Mouse (Mus musculus): ENCODE measurements at regions not wholly inside any gene's neighbourhood (a gene's known extent, or its start where the extent isn't known, plus 50 kb on each side); places are given as distances from the start of the nearest gene placed in this dataset.
"Not testable (repeated sequence)": the region's sequence is repeated elsewhere in the genome, so short reads cannot be mapped to it uniquely, and the experiment has no call there.

GRCm38 (mm10) chr8:34651750-34652149, 540.2 kb upstream of the Gm10131 start:
- DNase-seq (ENCODE audit: extremely low spot score): no peak

GRCm38 (mm10) chr8:34628221-34628620, 516.7 kb upstream of the Gm10131 start:
- not testable (repeated sequence) for DNase-seq (ENCODE audit: extremely low spot score)

- no peak for DNase-seq (ENCODE audit: extremely low spot score)
These were observed 514.1 kb upstream of the Gm10131 start for GRCm38 (mm10) chr8:34625670-34626069.

GRCm38 (mm10) chr8:34623783-34624182, 512.2 kb upstream of the Gm10131 start:
- DNase-seq (ENCODE audit: extremely low spot score): no peak

- no peak for DNase-seq (ENCODE audit: extremely low spot score)
These were observed 510.9 kb upstream of the Gm10131 start for GRCm38 (mm10) chr8:34622177-34623114.

- DNase-seq (ENCODE audit: extremely low spot score): peak; percentile 12
These were observed 506.5 kb upstream of the Gm10131 start for GRCm38 (mm10) chr8:34618046-34618445.

GRCm38 (mm10) chr8:34614987-34615386, 503.4 kb upstream of the Gm10131 start:
- no peak for DNase-seq (ENCODE audit: extremely low spot score)

GRCm38 (mm10) chr8:34614031-34614526, 502.5 kb upstream of the Gm10131 start:
- no peak for DNase-seq (ENCODE audit: extremely low spot score)

GRCm38 (mm10) chr8:34613138-34613537, 501.6 kb upstream of the Gm10131 start:
- no peak for DNase-seq (ENCODE audit: extremely low spot score)

- DNase-seq (ENCODE audit: extremely low spot score): no peak
These were observed 500.9 kb upstream of the Gm10131 start for GRCm38 (mm10) chr8:34612396-34612795.

- DNase-seq (ENCODE audit: extremely low spot score): no peak
These were observed 498.6 kb upstream of the Gm10131 start for GRCm38 (mm10) chr8:34610186-34610585.

- no peak for DNase-seq (ENCODE audit: extremely low spot score)
These were observed 495.9 kb upstream of the Gm10131 start for GRCm38 (mm10) chr8:34607426-34607825.

- no peak for DNase-seq (ENCODE audit: extremely low spot score)
These were observed 493.5 kb upstream of the Gm10131 start for GRCm38 (mm10) chr8:34605031-34605430.

GRCm38 (mm10) chr8:34604581-34604980, 493.0 kb upstream of the Gm10131 start:
- DNase-seq (ENCODE audit: extremely low spot score): no peak

GRCm38 (mm10) chr8:34601426-34601953, 490.0 kb upstream of the Gm10131 start:
- DNase-seq (ENCODE audit: extremely low spot score): no peak

- no peak for DNase-seq (ENCODE audit: extremely low spot score)
These were observed 489.3 kb upstream of the Gm10131 start for GRCm38 (mm10) chr8:34600880-34601279.

GRCm38 (mm10) chr8:34596593-34596992, 485.1 kb upstream of the Gm10131 start:
- DNase-seq (ENCODE audit: extremely low spot score): no peak

GRCm38 (mm10) chr8:34590976-34591749, 479.6 kb upstream of the Gm10131 start:
- DNase-seq (ENCODE audit: extremely low spot score): no peak

- peak; percentile 14 for DNase-seq (ENCODE audit: extremely low spot score)
These were observed 466.5 kb upstream of the Gm10131 start for GRCm38 (mm10) chr8:34578043-34578442.

- no peak for DNase-seq (ENCODE audit: extremely low spot score)
These were observed 462.5 kb upstream of the Gm10131 start for GRCm38 (mm10) chr8:34574009-34574408.

GRCm38 (mm10) chr8:34573007-34573881, 461.7 kb upstream of the Gm10131 start:
- peak; percentile 55 for DNase-seq (ENCODE audit: extremely low spot score)

Data from embryo, embryonic 9.5 days (tissue).